ENCODE assay signal across 14 mouse cellular contexts in the genomic region with DNA sequence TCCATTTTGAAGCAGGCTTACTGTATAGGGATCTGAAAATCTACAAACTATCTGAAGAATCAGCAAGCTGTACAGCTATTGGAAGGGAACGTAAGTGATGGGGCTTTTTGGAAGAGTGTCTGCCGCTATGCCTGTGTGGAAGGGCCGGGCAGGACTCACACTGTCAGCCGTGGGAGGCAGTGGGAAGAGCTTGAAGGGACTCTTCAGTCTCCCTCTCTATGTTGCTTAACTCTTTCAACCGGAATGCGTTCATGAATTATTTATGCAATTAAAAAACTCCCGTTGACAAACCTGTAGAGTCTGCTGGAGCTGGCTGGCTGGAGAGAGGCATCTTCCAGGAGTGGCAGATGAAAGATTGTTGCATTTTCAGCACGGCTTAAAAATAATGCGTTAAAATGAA.
DNase-seq lines count a peak whose midpoint lies in the region; ATAC-seq lines count a peak whose summit lies in the region.
"Had no signal": no experiment of that assay in that cellular context is flagged by ENCODE, and none has a peak within 500 bp of the region (broad histone marks: within the 10 kb centered on the region; RNA-seq: fewer than 3 reads in every experiment).

No protein-coding gene starts in this region.

- no peak overlapping the region for H3K27ac ChIP-seq in forebrain, embryonic 11.5 days (ENCODE audit: low read depth, low read length)
- no peak overlapping the region for H3K27ac ChIP-seq in forebrain, embryonic 10.5 days
- no peak overlapping the region for H3K27ac ChIP-seq in midbrain, embryonic 14.5 days (replicated peaks; ENCODE audit: low read depth, low read length)
- no peak overlapping the region for H3K27ac ChIP-seq in midbrain, embryonic 11.5 days (ENCODE audit: low read depth, low read length)
- no peak overlapping the region for H3K27ac ChIP-seq in forebrain, embryonic 16.5 days (ENCODE audit: low read length)
- H3K27ac ChIP-seq: heart, embryonic 13.5 days; neural tube, embryonic 12.5 days had no signal

- no peaks in the 10 kb centered on the region for H3K9me3 ChIP-seq in forebrain, embryonic 11.5 days (ENCODE audit: control insufficient read depth, low read length)
- H3K9me3 ChIP-seq in forebrain, embryonic 10.5 days = peaks cover 7% of the 10 kb centered on the region; the same call in 1 of the 2 replicates
- no peaks in the 10 kb centered on the region for H3K9me3 ChIP-seq in midbrain, embryonic 14.5 days (ENCODE audit: control insufficient read depth, low read length)
- no peaks in the 10 kb centered on the region; the same call in 1 of the 2 replicates for H3K9me3 ChIP-seq in midbrain, embryonic 11.5 days (ENCODE audit: control insufficient read depth, low read length)
- H3K9me3 ChIP-seq in forebrain, embryonic 16.5 days (ENCODE audit: control insufficient read depth, low read length) = no peaks in the 10 kb centered on the region
- H3K9me3 ChIP-seq: neural tube, embryonic 12.5 days had no signal

- peak; percentile 77 for ATAC-seq in forebrain, embryonic 11.5 days (replicated peaks; ENCODE audit: low FRiP score)
- no peak for ATAC-seq in midbrain, embryonic 14.5 days (ENCODE audit: low FRiP score, low TSS enrichment)
- ATAC-seq in midbrain, embryonic 11.5 days (ENCODE audit: low FRiP score) = no peak
- ATAC-seq in forebrain, embryonic 16.5 days = peak; percentile 70

- peak overlapping the region; percentile 5; the same call in 1 of the 2 replicates for H3K4me2 ChIP-seq in forebrain, embryonic 11.5 days (ENCODE audit: low read depth, low read length, severe bottlenecking)
- no peak overlapping the region for H3K4me2 ChIP-seq in midbrain, embryonic 14.5 days (ENCODE audit: low read length)
- H3K4me2 ChIP-seq in midbrain, embryonic 11.5 days = no peak overlapping the region
- peak overlapping the region; percentile 4; the same call in 1 of the 2 replicates for H3K4me2 ChIP-seq in forebrain, embryonic 16.5 days (ENCODE audit: low read length)
- H3K4me2 ChIP-seq: heart, embryonic 13.5 days; liver, embryonic 11.5 days; neural tube, embryonic 12.5 days had no signal

- peaks cover 2% of the 10 kb centered on the region for H3K4me1 ChIP-seq in forebrain, embryonic 11.5 days (replicated peaks; ENCODE audit: control insufficient read depth, insufficient read depth, low read length)
- peaks cover 17% of the 10 kb centered on the region for H3K4me1 ChIP-seq in forebrain, embryonic 10.5 days
- peaks cover 4% of the 10 kb centered on the region; the same call in 1 of the 2 replicates for H3K4me1 ChIP-seq in midbrain, embryonic 14.5 days (ENCODE audit: control insufficient read depth, insufficient read depth, low read length)
- H3K4me1 ChIP-seq in midbrain, embryonic 11.5 days (ENCODE audit: control insufficient read depth, insufficient read depth, low read length) = peaks cover 4% of the 10 kb centered on the region; the same call in 1 of the 2 replicates
- H3K4me1 ChIP-seq in forebrain, embryonic 16.5 days (replicated peaks; ENCODE audit: control insufficient read depth, insufficient read depth, low read length) = peaks cover 5% of the 10 kb centered on the region
- H3K4me1 ChIP-seq: neural tube, embryonic 12.5 days had no signal

- no peak overlapping the region for H3K4me3 ChIP-seq in forebrain, embryonic 11.5 days (ENCODE audit: low read depth, low read length)
- no peak overlapping the region for H3K4me3 ChIP-seq in forebrain, embryonic 10.5 days
- no peak overlapping the region for H3K4me3 ChIP-seq in midbrain, embryonic 14.5 days (replicated peaks; ENCODE audit: low read depth, low read length)
- H3K4me3 ChIP-seq in midbrain, embryonic 11.5 days (ENCODE audit: low read depth, low read length) = no peak overlapping the region
- no peak overlapping the region for H3K4me3 ChIP-seq in forebrain, embryonic 16.5 days (replicated peaks; ENCODE audit: low read length)
- H3K4me3 ChIP-seq: heart, embryonic 13.5 days; layer of hippocampus, adult 2 months; neural tube, embryonic 12.5 days had no signal

- peak; percentile 53 for DNase-seq in forebrain, embryonic 11.5 days (ENCODE audit: low spot score)
- DNase-seq in forebrain, embryonic 10.5 days (ENCODE audit: extremely low spot score, low spot score) = no peak
- peak; percentile 48 for DNase-seq in midbrain, embryonic 14.5 days
- DNase-seq in midbrain, embryonic 11.5 days (ENCODE audit: low spot score, missing footprints) = no peak
- DNase-seq in retina, postnatal 1 day = peak; percentile 74
- DNase-seq in gastrocnemius, postnatal 4 days (ENCODE audit: low spot score in 2 of 2) = no peak
- no peak for DNase-seq in thymus, postnatal 4 days
- DNase-seq: adrenal gland, postnatal 36 days; lung, postnatal 10 days had no signal

- H3K9ac ChIP-seq in forebrain, embryonic 11.5 days (ENCODE audit: low read length) = no peak overlapping the region
- H3K9ac ChIP-seq in midbrain, embryonic 14.5 days (replicated peaks; ENCODE audit: low read length) = no peak overlapping the region
- no peak overlapping the region for H3K9ac ChIP-seq in midbrain, embryonic 11.5 days (ENCODE audit: low read length)
- no peak overlapping the region for H3K9ac ChIP-seq in forebrain, embryonic 16.5 days (replicated peaks; ENCODE audit: low read depth, low read length)
- H3K9ac ChIP-seq: heart, embryonic 13.5 days; neural tube, embryonic 12.5 days had no signal

- no peaks in the 10 kb centered on the region for H3K36me3 ChIP-seq in forebrain, embryonic 11.5 days (ENCODE audit: control insufficient read depth, insufficient read depth, low read length)
- no peaks in the 10 kb centered on the region for H3K36me3 ChIP-seq in forebrain, embryonic 10.5 days (replicated peaks)
- no peaks in the 10 kb centered on the region for H3K36me3 ChIP-seq in midbrain, embryonic 14.5 days (ENCODE audit: control insufficient read depth, insufficient read depth, low read length)
- H3K36me3 ChIP-seq in midbrain, embryonic 11.5 days (ENCODE audit: control insufficient read depth, insufficient read depth, low read length) = no peaks in the 10 kb centered on the region
- no peaks in the 10 kb centered on the region for H3K36me3 ChIP-seq in forebrain, embryonic 16.5 days (ENCODE audit: control insufficient read depth, insufficient read depth)
- H3K36me3 ChIP-seq: heart, embryonic 13.5 days; neural tube, embryonic 12.5 days had no signal

- H3K27me3 ChIP-seq in forebrain, embryonic 11.5 days (ENCODE audit: control insufficient read depth, insufficient read depth, low read length) = no peaks in the 10 kb centered on the region
- no peaks in the 10 kb centered on the region for H3K27me3 ChIP-seq in forebrain, embryonic 10.5 days (ENCODE audit: poor library complexity, severe bottlenecking)
- H3K27me3 ChIP-seq in midbrain, embryonic 14.5 days (ENCODE audit: control insufficient read depth, insufficient read depth, low read length) = peaks cover 4% of the 10 kb centered on the region; the same call in 1 of the 2 replicates
- no peaks in the 10 kb centered on the region for H3K27me3 ChIP-seq in midbrain, embryonic 11.5 days (ENCODE audit: control insufficient read depth, insufficient read depth, low read length)
- H3K27me3 ChIP-seq in forebrain, embryonic 16.5 days (replicated peaks; ENCODE audit: control insufficient read depth, insufficient read depth, low read length) = no peaks in the 10 kb centered on the region; the same call in 1 of the 2 replicates
- H3K27me3 ChIP-seq: heart, embryonic 13.5 days; neural tube, embryonic 12.5 days had no signal

- 43% methylated on average over 9 of the region's 9 CpGs for WGBS in forebrain, embryonic 11.5 days
- 60% methylated on average over 9 of the region's 9 CpGs for WGBS in forebrain, embryonic 10.5 days
- 49% methylated on average over 9 of the region's 9 CpGs for WGBS in midbrain, embryonic 14.5 days
- 60% methylated on average over 9 of the region's 9 CpGs for WGBS in midbrain, embryonic 11.5 days
- WGBS in forebrain, embryonic 16.5 days = 7% methylated on average over 9 of the region's 9 CpGs

Comparison
In these comparisons a context has a peak if more than half of its experiments do, and no peak if none do; other contexts are left out.
1. DNase-seq: peak in forebrain, embryonic 11.5 days (single experiment), midbrain, embryonic 14.5 days (single experiment) and retina, postnatal 1 day (single experiment); none in forebrain, embryonic 10.5 days (single experiment), midbrain, embryonic 11.5 days (single experiment), gastrocnemius, postnatal 4 days (0 of 2) and thymus, postnatal 4 days (single experiment).
2. ATAC-seq: peak in forebrain, embryonic 11.5 days (single experiment) and forebrain, embryonic 16.5 days (single experiment); none in midbrain, embryonic 14.5 days (single experiment) and midbrain, embryonic 11.5 days (single experiment).
3. H3K4me2 ChIP-seq: peak in forebrain, embryonic 11.5 days (single experiment) and forebrain, embryonic 16.5 days (single experiment); none in midbrain, embryonic 14.5 days (single experiment) and midbrain, embryonic 11.5 days (single experiment).